Mouse (Mus musculus) kidney, adult 18-20 months (tissue): Measurements from ENCODE around the gene Rasef.
"Not testable (repeated sequence)": the region's sequence is repeated elsewhere in the genome, so short reads cannot be mapped to it uniquely, and the experiment has no call there.

ENCODE experiments used
- DNase-seq: peaks from one replicate; pipeline ENCODE4 v3.0.0; 2021

The Rasef gene

DNA sequence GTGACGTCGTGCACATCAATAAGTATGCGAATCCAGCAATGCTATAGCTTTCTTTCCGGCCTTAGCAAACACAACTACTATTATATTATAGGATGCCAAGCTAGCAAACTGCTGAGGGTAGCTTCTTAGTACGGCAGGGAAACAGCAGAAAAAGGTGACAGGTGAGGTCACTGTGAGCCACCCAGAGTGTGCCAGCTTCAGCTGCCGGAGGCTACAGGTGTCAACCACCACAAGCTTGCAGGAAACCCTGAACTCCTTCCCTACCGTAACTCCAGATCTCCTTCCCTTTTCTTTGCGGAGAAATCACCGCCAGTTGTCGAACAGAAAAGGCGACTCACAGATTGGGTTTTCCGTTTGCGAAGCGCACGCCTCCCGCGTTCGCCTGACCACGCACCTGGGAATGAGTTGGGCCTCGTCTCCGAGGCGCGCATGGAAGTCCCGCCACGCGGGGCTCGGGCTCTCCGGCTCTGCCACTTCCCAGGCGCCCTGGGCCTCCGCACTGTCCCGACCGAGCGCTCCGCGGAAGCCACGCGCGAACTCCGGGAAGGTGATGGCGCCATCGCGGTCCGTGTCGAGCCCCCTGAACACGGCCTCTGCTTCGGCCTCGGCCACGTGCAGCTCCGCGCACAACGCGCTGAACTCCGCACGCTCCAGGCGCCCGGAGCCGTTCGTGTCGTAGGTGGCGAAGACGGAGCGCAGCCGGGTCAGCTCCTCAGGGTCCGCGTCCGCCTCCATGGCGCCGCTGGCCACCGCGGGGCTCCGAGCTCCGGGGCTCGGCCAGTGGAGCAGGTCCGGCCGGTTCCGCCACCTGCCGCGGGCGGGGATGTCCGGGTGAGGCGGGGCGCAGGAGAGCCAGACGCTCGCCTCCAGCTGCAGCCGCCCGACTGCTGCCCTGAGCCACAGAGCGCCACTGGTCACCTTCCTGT is at the start of gene Rasef:
Rasef (minus strand) TSS at position 735 of the 926 bp plus-strand sequence.
- peak; percentile 27 for DNase-seq

DNA sequence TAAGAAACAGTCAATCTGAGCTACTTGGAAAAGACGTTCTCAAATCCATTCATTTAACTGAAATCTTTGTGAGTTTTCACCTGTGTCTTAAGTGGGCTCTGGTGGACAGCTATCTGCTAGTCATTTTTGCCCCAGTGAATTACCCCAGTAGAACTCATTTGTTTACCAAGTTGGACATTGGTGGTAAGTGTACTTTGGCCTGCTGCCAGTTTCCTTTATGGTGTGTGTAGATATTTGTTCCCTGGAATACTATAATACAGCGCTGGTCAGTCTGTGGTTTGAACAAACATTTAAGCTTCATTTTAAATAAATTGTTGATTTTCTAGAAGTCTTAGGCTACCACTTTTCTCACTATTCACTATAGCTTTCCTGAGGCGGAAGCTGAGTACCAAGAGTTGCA is 35.8 kb upstream of the Rasef start:
- no peak for DNase-seq

DNA sequence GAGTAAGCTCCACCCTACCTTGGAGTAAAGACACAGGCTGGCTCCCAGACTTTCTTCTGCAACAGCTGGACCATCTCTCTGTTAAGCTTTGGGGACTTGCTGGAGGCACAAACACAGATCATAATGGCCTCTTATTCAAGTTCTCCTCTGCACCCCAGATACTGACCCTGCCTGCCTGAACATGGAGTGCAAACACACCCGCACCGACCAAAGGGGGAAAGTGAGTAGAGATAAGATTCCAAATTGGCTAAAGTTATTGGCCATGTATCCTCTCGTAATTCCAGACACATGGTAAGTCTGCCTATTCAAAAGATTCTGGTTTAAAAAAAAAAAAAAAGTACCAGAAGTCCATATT is 369 bp upstream of the Rasef start:
- DNase-seq: no peak

DNA sequence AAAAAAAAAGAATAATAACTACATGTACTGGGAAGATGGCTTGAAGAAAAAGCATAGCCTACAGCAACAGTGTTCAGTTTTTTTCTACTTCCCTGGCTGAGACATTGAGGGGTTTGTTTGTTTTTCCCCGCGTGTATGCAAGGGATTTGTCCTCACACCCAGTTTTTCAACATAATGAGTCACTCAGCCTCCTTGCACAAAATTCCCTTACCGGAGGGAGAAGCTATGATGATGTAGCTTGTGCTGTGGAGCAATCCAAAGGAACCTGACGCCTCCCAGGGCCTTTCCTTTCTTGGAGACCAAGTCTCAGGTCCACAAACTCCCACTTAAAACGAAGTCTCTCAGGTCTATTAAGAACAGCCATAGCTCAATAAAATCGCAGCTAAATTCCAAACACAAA is 1.3 kb downstream of the Rasef start:
- DNase-seq: no peak

DNA sequence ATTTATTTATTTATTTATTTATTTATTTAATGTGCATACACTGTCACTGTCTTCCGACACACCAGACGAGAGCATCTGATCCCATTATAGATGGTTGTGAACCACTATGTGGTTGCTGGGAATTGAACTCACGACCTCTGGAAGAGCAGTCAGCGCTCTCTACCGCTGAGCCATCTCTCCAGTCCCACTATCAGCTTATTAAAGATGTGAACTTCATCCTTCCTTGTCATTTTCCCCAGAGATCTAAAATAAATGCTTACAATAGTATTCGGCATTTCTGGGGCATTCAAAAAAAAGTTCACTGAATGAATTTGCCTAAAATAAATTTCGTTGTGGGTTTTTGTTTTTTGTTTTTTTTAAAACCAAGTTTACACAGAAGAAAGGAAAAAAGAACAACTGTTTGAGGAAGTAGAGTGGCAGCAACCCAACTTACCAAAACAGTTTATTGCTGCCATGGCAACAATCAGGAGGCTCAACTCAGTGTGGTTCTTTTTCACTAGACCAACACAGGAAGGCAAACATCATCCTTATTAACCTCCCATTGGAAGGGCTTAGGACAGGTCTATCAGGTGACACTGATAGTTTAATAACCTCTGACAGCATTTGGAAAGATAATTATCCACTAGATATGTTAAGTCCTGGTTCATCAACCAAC is 2.6 kb downstream of the Rasef start:
- no peak for DNase-seq

DNA sequence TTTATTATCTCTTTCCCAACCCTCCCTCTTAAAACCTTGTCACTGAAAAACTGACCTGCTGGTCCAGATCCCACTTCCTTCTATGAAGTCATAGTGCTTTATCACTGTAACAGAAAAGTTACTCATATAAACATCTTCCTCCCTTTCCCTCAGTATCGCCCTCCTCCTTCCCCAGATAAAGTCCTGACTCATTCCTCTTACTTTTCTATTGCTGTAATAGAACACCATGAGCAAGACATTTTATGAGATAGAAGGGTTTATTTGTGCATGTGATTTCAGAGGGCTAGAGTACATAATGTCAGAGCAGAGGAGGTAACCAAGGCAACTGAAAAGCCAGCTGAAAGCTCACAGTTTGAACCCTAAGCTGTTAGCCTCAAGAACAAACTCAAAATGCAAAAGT is 6.6 kb downstream of the Rasef start:
- DNase-seq: no peak

DNA sequence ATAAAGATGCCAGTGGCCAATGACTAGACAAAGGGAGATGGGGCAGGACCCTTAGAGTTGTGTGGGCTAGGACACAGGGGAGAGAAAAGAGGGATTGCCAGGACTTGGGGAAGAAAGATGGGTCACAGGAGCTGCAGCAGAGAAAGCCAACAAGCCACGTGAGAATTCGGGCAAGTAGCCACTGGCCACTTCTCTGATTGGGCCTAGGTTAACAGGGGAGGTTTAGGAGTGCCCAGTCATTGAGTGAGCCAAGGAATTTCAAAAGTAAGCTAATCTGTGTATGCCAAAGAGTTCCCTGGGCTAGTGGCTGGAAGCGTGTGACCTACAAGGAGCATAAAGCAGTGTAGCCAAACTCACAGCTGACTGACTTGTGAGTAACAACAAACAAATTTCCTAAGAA is 9.7 kb downstream of the Rasef start:
- no peak for DNase-seq

DNA sequence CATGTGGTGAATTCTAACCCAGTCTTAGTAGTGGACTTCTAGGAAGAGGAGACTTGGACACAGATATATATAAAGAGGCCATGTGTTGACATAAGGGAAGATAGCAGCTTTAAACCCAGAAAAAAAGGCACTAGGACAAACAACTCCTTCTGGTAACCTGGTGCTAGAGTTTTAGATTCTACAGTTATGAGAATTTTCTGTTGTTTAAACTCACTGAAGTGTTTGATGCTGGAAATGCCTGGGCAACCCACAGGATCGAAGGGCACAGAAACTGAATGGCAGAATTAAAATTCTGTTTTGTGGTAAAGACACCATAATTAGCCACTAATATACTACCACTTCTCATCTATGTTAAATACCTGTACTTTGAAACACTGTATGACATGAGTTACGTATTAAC is 15.5 kb downstream of the Rasef start:
- no peak for DNase-seq

DNA sequence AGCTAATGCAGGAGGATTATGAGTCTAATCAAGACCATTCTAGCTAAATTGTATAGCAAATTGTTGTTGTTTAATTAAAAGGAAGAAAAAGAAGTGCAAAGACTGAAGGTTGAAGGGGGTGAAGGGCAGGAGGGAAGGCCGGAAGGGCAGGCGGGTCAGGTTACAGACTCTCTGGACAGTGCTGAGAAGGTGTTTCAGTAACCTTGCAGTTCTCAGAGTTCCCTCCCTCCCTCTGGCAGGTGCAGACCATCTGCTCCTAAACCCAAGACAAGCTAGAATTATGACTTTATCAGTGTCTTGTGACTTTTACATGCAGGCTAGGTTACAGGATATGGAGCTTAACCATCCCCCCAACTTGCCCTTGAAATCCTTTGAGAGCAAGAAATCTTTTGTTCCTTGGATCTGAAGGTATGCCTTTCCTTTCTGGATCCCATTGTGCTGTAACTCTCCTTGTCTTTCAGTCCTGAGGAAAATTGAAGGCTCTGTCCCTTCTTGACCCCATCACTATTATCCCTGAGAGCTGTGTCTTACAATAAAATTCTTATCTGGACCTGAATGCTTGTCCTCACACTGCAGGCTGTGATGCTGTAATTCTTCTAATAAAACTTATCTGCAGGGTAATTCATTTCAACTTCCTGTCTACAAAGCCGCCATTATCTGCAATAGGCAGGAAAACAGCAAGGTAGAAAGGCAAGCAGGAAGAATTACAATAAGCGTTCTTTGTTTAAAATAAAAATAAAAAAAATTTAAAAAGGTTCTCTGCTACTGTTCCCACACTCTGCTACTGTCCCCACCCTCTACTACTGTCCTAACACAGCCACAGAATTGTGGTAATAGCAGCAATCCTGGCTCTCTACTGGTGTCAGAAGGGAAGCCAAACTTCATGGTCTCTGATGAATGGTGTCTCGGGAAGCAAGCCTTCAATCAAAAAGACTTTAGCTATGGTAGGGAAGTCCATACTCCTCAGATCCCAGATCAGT is 16.7 kb downstream of the Rasef start:
- DNase-seq: no peak

DNA sequence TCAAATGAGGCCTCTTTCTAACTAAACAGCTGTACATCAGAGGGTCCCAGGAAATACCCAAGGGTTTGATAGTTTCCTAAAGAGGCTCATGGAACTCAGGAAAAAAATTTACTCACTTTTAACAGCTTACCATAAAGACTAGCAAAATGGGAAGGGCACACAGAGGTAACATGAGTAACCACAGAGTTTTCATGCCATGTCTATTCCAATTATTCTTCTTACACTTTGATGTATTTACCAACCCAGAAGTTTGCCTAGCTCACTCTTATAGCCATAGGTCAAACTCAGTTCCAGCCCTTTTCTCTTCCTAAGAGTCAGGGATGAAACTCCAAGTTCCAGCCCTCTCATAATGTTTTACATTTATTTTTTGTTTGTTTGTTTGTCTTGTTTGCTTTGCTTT is 18.8 kb downstream of the Rasef start:
- no peak for DNase-seq

DNA sequence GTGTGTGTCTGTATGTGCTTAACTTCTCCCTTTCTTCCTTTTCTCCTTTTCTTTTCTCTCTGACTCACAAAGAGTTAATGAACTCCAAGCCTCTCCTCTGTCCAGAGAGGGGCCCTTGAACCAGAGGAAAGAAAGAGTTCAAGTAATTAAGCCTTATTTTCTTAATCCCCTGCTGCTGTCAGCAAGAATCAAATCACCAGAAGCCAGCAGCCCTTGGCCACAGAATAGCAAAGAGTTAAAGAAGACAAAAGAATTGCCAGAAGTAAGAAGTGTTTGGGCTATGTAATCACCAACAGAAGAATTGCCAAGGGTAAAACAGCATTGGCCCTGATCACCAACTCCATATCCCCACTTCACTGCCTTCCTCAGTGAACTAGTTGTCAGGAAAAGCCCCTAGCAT is 20.2 kb downstream of the Rasef start:
- no peak for DNase-seq

DNA sequence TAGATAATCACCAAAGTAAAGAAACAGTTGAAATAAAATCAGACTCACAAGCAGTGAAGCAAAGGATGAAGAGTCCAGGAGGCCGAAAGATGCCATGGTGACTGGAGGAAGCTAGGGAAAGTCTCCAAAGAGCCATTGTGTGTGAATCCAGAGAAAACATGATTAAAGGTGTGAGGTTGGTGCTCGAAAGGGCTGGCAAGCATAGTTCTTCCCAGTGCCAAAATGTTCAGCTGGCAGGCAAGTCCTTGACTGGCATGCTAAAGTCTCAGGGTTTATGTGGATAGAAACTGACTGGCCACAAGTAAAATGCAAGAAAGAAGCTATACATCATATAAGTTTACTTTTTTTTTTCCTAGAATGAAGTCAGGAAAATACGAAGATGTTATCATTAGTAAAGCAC is 22.6 kb downstream of the Rasef start:
- DNase-seq: no peak

DNA sequence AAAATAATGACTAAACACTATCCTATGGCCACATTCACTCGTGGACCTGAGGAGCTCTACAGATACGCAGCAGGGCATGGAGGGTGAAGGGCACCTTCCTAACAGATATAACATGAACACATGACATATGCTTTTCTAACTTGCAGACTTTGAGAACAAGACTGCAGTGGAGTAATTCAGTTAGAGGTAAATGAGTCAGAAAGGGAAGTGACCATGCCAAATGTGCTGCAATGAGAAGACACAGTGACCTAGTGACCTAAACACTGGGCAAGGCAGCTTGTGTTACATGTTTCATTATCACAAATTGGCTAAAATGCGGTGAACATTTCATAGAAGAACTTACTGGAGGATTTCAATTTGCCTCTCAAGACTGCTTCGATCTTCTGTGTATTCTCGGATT is 42.6 kb downstream of the Rasef start:
- DNase-seq: no peak

DNA sequence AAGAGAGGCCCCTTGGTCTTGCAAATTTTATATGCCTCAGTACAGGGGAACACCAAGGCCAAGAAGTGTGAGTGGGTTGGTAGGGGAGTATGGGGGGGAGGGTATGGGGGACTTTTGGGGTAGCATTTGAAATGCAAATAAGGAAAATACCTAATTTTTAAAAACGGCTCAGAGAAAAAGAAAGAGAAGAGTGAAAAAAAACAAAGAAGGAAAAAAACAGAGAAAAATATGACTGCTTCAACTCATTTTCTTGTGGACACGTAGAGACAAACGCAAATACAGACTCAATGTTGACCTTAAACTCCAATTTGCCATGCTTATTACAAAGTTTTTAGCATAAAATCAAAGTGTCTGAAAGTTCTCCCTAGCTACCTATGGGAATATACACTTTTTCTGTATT is 51.4 kb downstream of the Rasef start:
- no peak for DNase-seq

DNA sequence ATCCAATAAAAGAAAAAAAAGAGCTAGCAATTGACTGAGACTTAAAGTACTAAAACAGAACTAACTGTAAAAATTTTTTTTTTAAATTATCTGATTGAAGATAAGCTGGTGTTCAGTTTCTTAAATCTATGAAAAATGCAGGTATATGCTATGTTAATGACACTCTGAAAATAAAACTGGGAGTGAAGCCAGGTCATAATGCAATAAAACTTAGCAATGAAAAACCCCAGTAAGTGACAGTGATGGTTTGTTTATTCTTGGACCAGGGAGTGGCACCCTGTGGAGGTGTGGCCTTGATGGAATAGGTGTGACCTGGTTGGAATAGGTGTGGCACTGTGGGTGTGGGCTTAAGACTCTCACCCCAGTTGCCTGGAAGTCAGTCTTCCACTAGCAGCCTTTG is 71.0 kb downstream of the Rasef start:
- DNase-seq: no peak

DNA sequence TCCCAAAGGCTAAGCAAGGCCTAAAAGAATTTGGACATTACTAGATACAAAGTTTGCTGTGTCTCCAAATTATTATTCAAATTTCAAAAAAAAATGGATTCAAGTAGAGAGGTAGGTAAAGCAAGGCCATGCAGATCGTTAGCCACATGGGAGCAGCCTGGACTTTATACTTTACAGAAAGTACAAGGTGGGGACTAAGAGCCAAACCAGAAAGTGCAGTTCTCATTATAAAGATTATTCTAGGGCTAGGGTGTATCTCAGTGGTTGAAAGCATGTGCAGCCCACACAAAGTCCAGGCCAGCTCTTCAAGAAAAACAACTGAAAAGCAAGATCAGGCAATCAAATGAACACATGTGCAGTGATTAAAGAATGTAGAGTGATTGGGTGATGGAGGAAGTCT is 72.0 kb downstream of the Rasef start:
- no peak for DNase-seq

DNA sequence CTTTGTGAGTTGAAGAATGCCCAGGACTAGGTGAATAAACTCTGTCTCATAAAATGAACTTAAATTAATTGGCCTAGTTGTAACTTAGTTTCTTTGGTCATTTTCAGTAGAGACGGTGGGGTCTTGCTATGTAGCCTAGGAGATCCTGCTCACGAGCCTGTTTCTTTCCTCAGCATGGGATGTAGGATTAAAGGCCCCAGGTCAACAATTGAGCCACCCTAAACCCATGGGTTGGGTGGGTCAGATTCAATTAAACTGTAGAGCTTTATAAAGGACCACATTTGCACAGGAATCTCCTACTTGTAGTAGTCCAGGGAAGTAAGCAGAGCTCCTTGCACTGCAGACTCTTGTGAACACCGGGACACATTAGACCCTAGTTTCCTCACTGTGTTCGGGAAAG is 107.6 kb downstream of the Rasef start, which contains the start of gene Gm428:
Gm428 (plus strand) TSS at position 301 of the 400 bp plus-strand sequence.
- DNase-seq: not testable (repeated sequence)

DNA sequence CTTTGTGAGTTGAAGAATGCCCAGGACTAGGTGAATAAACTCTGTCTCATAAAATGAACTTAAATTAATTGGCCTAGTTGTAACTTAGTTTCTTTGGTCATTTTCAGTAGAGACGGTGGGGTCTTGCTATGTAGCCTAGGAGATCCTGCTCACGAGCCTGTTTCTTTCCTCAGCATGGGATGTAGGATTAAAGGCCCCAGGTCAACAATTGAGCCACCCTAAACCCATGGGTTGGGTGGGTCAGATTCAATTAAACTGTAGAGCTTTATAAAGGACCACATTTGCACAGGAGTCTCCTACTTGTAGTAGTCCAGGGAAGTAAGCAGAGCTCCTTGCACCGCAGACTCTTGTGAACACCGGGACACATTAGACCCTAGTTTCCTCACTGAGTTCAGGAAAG is 122.7 kb downstream of the Rasef start, which contains the start of gene Gm11239:
Gm11239 (plus strand) TSS at position 301 of the 400 bp plus-strand sequence.
- not testable (repeated sequence) for DNase-seq
